8 mouse cellular contexts compared by ENCODE assay signal in the genomic region with DNA sequence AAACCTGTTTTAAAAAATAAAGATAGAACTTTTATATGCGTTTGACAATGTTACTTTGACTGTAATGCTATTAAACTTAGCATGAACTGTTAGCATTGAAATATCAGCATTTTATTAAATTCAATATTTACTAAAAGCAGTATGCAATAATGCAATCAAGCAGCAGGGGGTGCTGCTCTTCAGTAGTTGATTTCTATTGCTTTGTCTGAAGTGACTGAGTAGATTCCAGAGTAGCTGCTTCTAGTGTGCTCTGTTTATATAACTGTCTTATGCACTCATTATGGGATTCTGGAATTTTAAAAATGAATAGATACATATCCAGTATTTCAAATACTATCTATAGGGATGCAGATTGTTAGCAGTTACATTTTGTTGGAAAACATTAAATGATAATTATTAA.
A peak's percentile ranks its signal among the peaks of the same experiment; 100 is the strongest.
DNase-seq lines count a peak whose midpoint lies in the region; ATAC-seq and TF ChIP-seq lines count a peak whose summit lies in the region.

No protein-coding gene starts in this region.

- H3K36me3 ChIP-seq in heart, postnatal 0 days (replicated peaks; ENCODE audit: control insufficient read depth, insufficient read depth, low read length): no peaks in the 10 kb centered on the region
- H3K36me3 ChIP-seq in heart, embryonic 10.5 days: no peaks in the 10 kb centered on the region

- H3K27me3 ChIP-seq in heart, postnatal 0 days (ENCODE audit: control insufficient read depth, insufficient read depth, low read length): no peaks in the 10 kb centered on the region
- H3K27me3 ChIP-seq in heart, embryonic 10.5 days (ENCODE audit: insufficient read depth, poor library complexity, severe bottlenecking): no peaks in the 10 kb centered on the region

- intact Hi-C loops in left cerebral cortex, postnatal 4 days (cut with DNase I): loop anchor here (5.0 kb wide), 2 partner anchors 634 to 829 kb away; a partner anchor contains a TSS

- no peak overlapping the region for H3K9ac ChIP-seq in heart, postnatal 0 days (replicated peaks; ENCODE audit: low read depth, low read length)

- H3K4me2 ChIP-seq in heart, postnatal 0 days (ENCODE audit: low read depth, low read length): no peak overlapping the region

- 24% methylated on average over 1 of the region's 1 CpGs for WGBS in heart, postnatal 0 days
- WGBS in heart, embryonic 10.5 days: 44% methylated on average over 1 of the region's 1 CpGs

- ATAC-seq in heart, postnatal 0 days (ENCODE audit: insufficient read depth, low read depth): no peak
- peak; percentile 89 for ATAC-seq in frontal cortex, adult (ENCODE audit: low TSS enrichment)

- no peak overlapping the region for H3K27ac ChIP-seq in heart, postnatal 0 days (ENCODE audit: low read depth)
- H3K27ac ChIP-seq in heart, embryonic 10.5 days: no peak overlapping the region

- TF ChIP-seq EP300 in heart, postnatal 0 days (IDR thresholded peaks at IDR 0.05; ENCODE audit: low read depth): no peak

- H3K9me3 ChIP-seq in heart, postnatal 0 days (replicated peaks; ENCODE audit: control insufficient read depth, low read length): no peaks in the 10 kb centered on the region
- no peaks in the 10 kb centered on the region for H3K9me3 ChIP-seq in heart, embryonic 10.5 days

- H3K4me3 ChIP-seq in heart, postnatal 0 days (ENCODE audit: low read depth, low read length): no peak overlapping the region
- H3K4me3 ChIP-seq in heart, embryonic 10.5 days: no peak overlapping the region

- peak; percentile 69 for DNase-seq in heart, postnatal 0 days (ENCODE audit: low spot score)
- no peak for DNase-seq in heart, embryonic 10.5 days (ENCODE audit: low spot score)
- DNase-seq in A20 (ENCODE audit: low read depth, low spot score): peak; percentile 21
- DNase-seq in ZHBTc4 (ENCODE audit: low read depth, low spot score): peak; percentile 50
- DNase-seq in left cerebral cortex, postnatal 4 days: peak; percentile 31
- peak; percentile 68 to 74 for DNase-seq in right cerebral cortex, adult 2 months (ENCODE audit: low spot score in 2 of 2)
- DNase-seq in T-cell, adult 2 months (ENCODE audit: low spot score): no peak

- H3K4me1 ChIP-seq in heart, postnatal 0 days (ENCODE audit: control insufficient read depth, insufficient read depth): no peaks in the 10 kb centered on the region
- H3K4me1 ChIP-seq in heart, embryonic 10.5 days: no peaks in the 10 kb centered on the region

- peak; percentile 74 for TF ChIP-seq CTCF in heart, postnatal 0 days (IDR thresholded peaks at IDR 0.05; ENCODE audit: low read depth)

Comparison
In these comparisons a context has a peak if more than half of its experiments do, and no peak if none do; other contexts are left out.
1. DNase-seq: peak in heart, postnatal 0 days (single experiment), A20 (single experiment), ZHBTc4 (single experiment), left cerebral cortex, postnatal 4 days (single experiment) and right cerebral cortex, adult 2 months (2 of 2); none in heart, embryonic 10.5 days (single experiment) and T-cell, adult 2 months (single experiment).